ENCODE assay signal across 8 mouse cellular contexts in the genomic region with DNA sequence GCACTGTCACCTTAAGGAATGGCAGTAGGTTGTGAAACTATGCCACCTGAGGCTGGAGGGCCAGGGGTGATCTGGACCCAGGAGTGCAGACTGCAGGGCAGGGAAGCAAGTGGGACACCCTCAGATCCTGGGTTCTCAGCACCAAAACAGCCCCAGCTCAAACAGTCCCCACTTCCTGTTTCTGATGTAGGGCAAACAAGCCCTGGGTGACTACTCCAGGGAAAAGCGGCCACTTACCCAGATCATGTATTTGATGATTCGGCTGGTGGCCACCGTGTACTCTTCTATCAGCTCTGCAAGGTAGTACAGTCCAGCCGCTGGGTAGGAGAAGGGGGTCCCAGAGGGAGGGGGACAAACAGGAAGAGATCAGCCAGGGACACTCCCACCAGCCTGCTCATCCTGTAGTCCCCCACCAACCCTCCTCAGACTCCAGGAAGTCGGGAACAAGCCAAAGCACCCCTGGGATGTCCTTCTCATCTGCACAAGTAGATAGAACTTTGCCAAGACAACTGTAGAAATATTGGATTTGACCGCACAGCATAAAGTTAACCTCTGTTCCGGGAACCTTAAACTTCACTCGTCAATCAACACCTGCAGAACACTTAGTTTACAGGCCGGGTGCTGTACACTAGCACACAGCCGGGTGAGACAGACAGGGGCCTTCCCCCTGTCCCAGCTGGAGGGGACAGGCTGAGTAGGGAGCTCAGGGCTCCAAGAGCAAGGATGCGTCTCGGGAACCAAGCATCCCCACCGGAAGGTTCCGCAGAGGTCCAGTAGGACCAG. TPM values are rescaled to one million over a fixed set of nuclear protein-coding genes. Genes with fewer than 3 reads are reported as not detected.
DNase-seq lines count a peak whose midpoint lies in the region; ATAC-seq and TF ChIP-seq lines count a peak whose summit lies in the region.

No protein-coding gene starts in this region.

- peak overlapping the region; percentile 62 for H3K4me2 ChIP-seq in forebrain, embryonic 16.5 days (ENCODE audit: low read length)
- H3K4me2 ChIP-seq in midbrain, embryonic 14.5 days (ENCODE audit: low read length), result peak overlapping the region; percentile 88

- 1% methylated on average over 14 of the region's 14 CpGs for WGBS in forebrain, embryonic 16.5 days
- under 1% methylated on average over 14 of the region's 14 CpGs for WGBS in large intestine, adult 2 months
- 2% methylated on average over 14 of the region's 14 CpGs for WGBS in midbrain, embryonic 14.5 days

- peak; percentile 39 for ATAC-seq in forebrain, embryonic 16.5 days
- ATAC-seq in midbrain, embryonic 14.5 days (ENCODE audit: low FRiP score, low TSS enrichment), result peak; percentile 47

- no peaks in the 10 kb centered on the region; the same call in 1 of the 2 replicates for H3K36me3 ChIP-seq in forebrain, embryonic 16.5 days (ENCODE audit: control insufficient read depth, insufficient read depth)
- peaks cover 25% of the 10 kb centered on the region for H3K36me3 ChIP-seq in midbrain, embryonic 14.5 days (ENCODE audit: control insufficient read depth, insufficient read depth, low read length)

- H3K4me1 ChIP-seq in forebrain, embryonic 16.5 days (replicated peaks; ENCODE audit: control insufficient read depth, insufficient read depth, low read length), result peaks cover 21% of the 10 kb centered on the region
- peaks cover 16% of the 10 kb centered on the region for H3K4me1 ChIP-seq in midbrain, embryonic 14.5 days (ENCODE audit: control insufficient read depth, insufficient read depth, low read length)

- peak overlapping the region; percentile 89 for H3K27ac ChIP-seq in layer of hippocampus, adult 2 months
- peak overlapping the region; percentile 62 for H3K27ac ChIP-seq in forebrain, embryonic 16.5 days (ENCODE audit: low read length)
- peak overlapping the region; percentile 81 for H3K27ac ChIP-seq in midbrain, embryonic 14.5 days (replicated peaks; ENCODE audit: low read depth, low read length)

- no peak for TF ChIP-seq CTCF in layer of hippocampus, adult 2 months (conservative IDR thresholded peaks at IDR 0.05)
- TF ChIP-seq CTCF in brain, embryonic 14.5 days (IDR thresholded peaks at IDR 0.05; ENCODE audit: borderline replicate concordance, extremely low read depth, insufficient read depth, insufficient read length), result no peak

- no peak for DNase-seq in layer of hippocampus, adult 2 months (ENCODE audit: low spot score in 2 of 2)
- DNase-seq in layer of hippocampus, postnatal 25 days (ENCODE audit: extremely low spot score in 1 of 2, low spot score in 1 of 2), result no peak
- DNase-seq in brain, embryonic 14.5 days (ENCODE audit: low read depth), result peak; percentile 46
- peak; percentile 19 for DNase-seq in large intestine, adult 2 months (ENCODE audit: low read depth, low spot score)
- no peak for DNase-seq in midbrain, embryonic 14.5 days
- no peak for DNase-seq in urinary bladder, postnatal 10 days (ENCODE audit: low spot score)
- DNase-seq in layer of hippocampus, postnatal 14 days (ENCODE audit: low spot score in 2 of 2), result no peak

- H3K9ac ChIP-seq in forebrain, embryonic 16.5 days (replicated peaks; ENCODE audit: low read depth, low read length), result peak overlapping the region; percentile 92
- peak overlapping the region; percentile 88 for H3K9ac ChIP-seq in midbrain, embryonic 14.5 days (replicated peaks; ENCODE audit: low read length)

- H3K4me3 ChIP-seq in layer of hippocampus, adult 2 months, result peak overlapping the region; percentile 99
- peak overlapping the region; percentile 88 for H3K4me3 ChIP-seq in forebrain, embryonic 16.5 days (replicated peaks; ENCODE audit: low read length)
- H3K4me3 ChIP-seq in midbrain, embryonic 14.5 days (replicated peaks; ENCODE audit: low read depth, low read length), result peak overlapping the region; percentile 93

- H3K9me3 ChIP-seq in forebrain, embryonic 16.5 days (ENCODE audit: control insufficient read depth, low read length), result no peaks in the 10 kb centered on the region
- no peaks in the 10 kb centered on the region for H3K9me3 ChIP-seq in midbrain, embryonic 14.5 days (ENCODE audit: control insufficient read depth, low read length)

- no peak for TF ChIP-seq POLR2A in brain, embryonic 14.5 days (IDR thresholded peaks at IDR 0.05; ENCODE audit: borderline replicate concordance, extremely low read depth, insufficient read depth, insufficient read length, poor library complexity, severe bottlenecking)

- H3K27me3 ChIP-seq in forebrain, embryonic 16.5 days (replicated peaks; ENCODE audit: control insufficient read depth, insufficient read depth, low read length), result no peaks in the 10 kb centered on the region
- H3K27me3 ChIP-seq in midbrain, embryonic 14.5 days (ENCODE audit: control insufficient read depth, insufficient read depth, low read length), result no peaks in the 10 kb centered on the region

RNA-seq across cellular contexts. Expression of gene Tex261, which starts 0.6 kb away (rescaled TPM):
- 10 to 100 TPM; 51.8 to 55.3 TPM for total RNA-seq in layer of hippocampus, adult 2 months (2021)
- total RNA-seq in layer of hippocampus, postnatal 25 days (2021), result 10 to 100 TPM; 50.3 to 59.0 TPM
- 51.3 and 69.0 TPM in 2 replicates for polyA plus RNA-seq in brain, embryonic 14.5 days (2012; rRNA removed)
- polyA plus RNA-seq in forebrain, embryonic 16.5 days (2015; fragmentation: Nextera tagmentation; extraction: Ambion mirVana), result 63.1 and 79.0 TPM in 2 replicates
- polyA plus RNA-seq in large intestine, adult 2 months (2012; rRNA removed), result 102 and 130 TPM in 2 replicates
- 59.0 and 62.3 TPM in 2 replicates for polyA plus RNA-seq in midbrain, embryonic 14.5 days (2014; fragmentation: Nextera tagmentation; extraction: Ambion mirVana)
- total RNA-seq in layer of hippocampus, postnatal 14 days (2021), result 10 to 100 TPM; 51.6 to 52.2 TPM

RNA-seq across cellular contexts. Expression of gene Ankrd53, which starts 12.5 kb away (rescaled TPM):
- total RNA-seq in layer of hippocampus, adult 2 months (2021), result not detected
- not detected for total RNA-seq in layer of hippocampus, postnatal 25 days (2021)
- polyA plus RNA-seq in brain, embryonic 14.5 days (2012; rRNA removed), result not detected in 2 replicates
- 0.18 TPM in 1 of 2 replicates, not detected in the other for polyA plus RNA-seq in forebrain, embryonic 16.5 days (2015; fragmentation: Nextera tagmentation; extraction: Ambion mirVana)
- not detected in 2 replicates for polyA plus RNA-seq in large intestine, adult 2 months (2012; rRNA removed)
- polyA plus RNA-seq in midbrain, embryonic 14.5 days (2014; fragmentation: Nextera tagmentation; extraction: Ambion mirVana), result 0.19 and 0.37 TPM in 2 replicates
- total RNA-seq in layer of hippocampus, postnatal 14 days (2021), result not detected

RNA-seq across cellular contexts. Expression of gene Nagk, which starts 19.8 kb away (rescaled TPM):
- 10 to 100 TPM; 47.6 to 51.0 TPM for total RNA-seq in layer of hippocampus, adult 2 months (2021)
- 10 to 100 TPM; 45.1 to 45.9 TPM for total RNA-seq in layer of hippocampus, postnatal 25 days (2021)
- 46.3 and 53.0 TPM in 2 replicates for polyA plus RNA-seq in brain, embryonic 14.5 days (2012; rRNA removed)
- polyA plus RNA-seq in forebrain, embryonic 16.5 days (2015; fragmentation: Nextera tagmentation; extraction: Ambion mirVana), result 97.5 and 123 TPM in 2 replicates
- polyA plus RNA-seq in large intestine, adult 2 months (2012; rRNA removed), result 32.2 and 33.2 TPM in 2 replicates
- polyA plus RNA-seq in midbrain, embryonic 14.5 days (2014; fragmentation: Nextera tagmentation; extraction: Ambion mirVana), result 85.8 and 100 TPM in 2 replicates
- 10 to 100 TPM; 51.6 to 52.6 TPM for total RNA-seq in layer of hippocampus, postnatal 14 days (2021)

RNA-seq across cellular contexts. Expression of gene Atp6v1b1, which starts 32.2 kb away (rescaled TPM):
- total RNA-seq in layer of hippocampus, adult 2 months (2021), result under 1 TPM; 0.31 to 0.42 TPM
- total RNA-seq in layer of hippocampus, postnatal 25 days (2021), result under 1 TPM in 1 of 2 experiments, not detected in 1; 0.30 TPM
- 0.08 and 0.26 TPM in 2 replicates for polyA plus RNA-seq in brain, embryonic 14.5 days (2012; rRNA removed)
- polyA plus RNA-seq in forebrain, embryonic 16.5 days (2015; fragmentation: Nextera tagmentation; extraction: Ambion mirVana), result 0.24 TPM in 2 replicates
- polyA plus RNA-seq in large intestine, adult 2 months (2012; rRNA removed), result not detected in 2 replicates
- polyA plus RNA-seq in midbrain, embryonic 14.5 days (2014; fragmentation: Nextera tagmentation; extraction: Ambion mirVana), result 0.18 TPM in 1 of 2 replicates, not detected in the other
- total RNA-seq in layer of hippocampus, postnatal 14 days (2021), result under 1 TPM in 1 of 2 experiments, not detected in 1; 0.45 TPM

RNA-seq across cellular contexts. Expression of gene Paip2b, which starts 56.6 kb away (rescaled TPM):
- total RNA-seq in layer of hippocampus, adult 2 months (2021), result 10 to 100 TPM; 48.6 to 48.9 TPM
- 10 to 100 TPM; 41.1 to 45.5 TPM for total RNA-seq in layer of hippocampus, postnatal 25 days (2021)
- 49.4 and 50.8 TPM in 2 replicates for polyA plus RNA-seq in brain, embryonic 14.5 days (2012; rRNA removed)
- polyA plus RNA-seq in forebrain, embryonic 16.5 days (2015; fragmentation: Nextera tagmentation; extraction: Ambion mirVana), result 33.9 and 50.2 TPM in 2 replicates
- polyA plus RNA-seq in large intestine, adult 2 months (2012; rRNA removed), result 7.0 and 8.2 TPM in 2 replicates
- 25.7 and 35.4 TPM in 2 replicates for polyA plus RNA-seq in midbrain, embryonic 14.5 days (2014; fragmentation: Nextera tagmentation; extraction: Ambion mirVana)
- 10 to 100 TPM; 47.3 to 47.9 TPM for total RNA-seq in layer of hippocampus, postnatal 14 days (2021)

Comparison
In these comparisons a context has a peak if more than half of its experiments do, and no peak if none do; other contexts are left out.
1. DNase-seq: peak in brain, embryonic 14.5 days (single experiment) and large intestine, adult 2 months (single experiment); none in layer of hippocampus, adult 2 months (0 of 2), layer of hippocampus, postnatal 25 days (0 of 2), midbrain, embryonic 14.5 days (single experiment), urinary bladder, postnatal 10 days (single experiment) and layer of hippocampus, postnatal 14 days (0 of 2).
2. Peak in every context shown above with its lines, with median percentiles within 50 percentile points of each other: H3K27ac ChIP-seq and H3K4me3 ChIP-seq.